Mouse (Mus musculus): ENCODE measurements around the gene Rgs8. TPM values are rescaled to one million over a fixed set of nuclear protein-coding genes. Genes with fewer than 3 reads are reported as not detected.

Gene Rgs8
- polyA plus RNA-seq, 1 experiment from 2014 or later: not detected

- 69% methylated on average over 16 of the region's 16 CpGs for WGBS (ENCODE audit: insufficient replicate concordance)
- H3K4me1 ChIP-seq (ENCODE audit: control insufficient read depth, low read depth, low read length): no peaks in the 10 kb centered on the region
- ATAC-seq (ENCODE audit: low read depth): no peak
These were observed 73.8 kb downstream of the Rgs8 start for GRCm38 (mm10) chr1:153726636-153727035.

GRCm38 (mm10) chr1:153729806-153730205, 77.0 kb downstream of the Rgs8 start:
- no peak overlapping the region for H3K9ac ChIP-seq (ENCODE audit: low read depth, low read length)
- no peaks in the 10 kb centered on the region for H3K4me1 ChIP-seq (ENCODE audit: control insufficient read depth, low read depth, low read length)
- 25% methylated on average over 2 of the region's 2 CpGs for WGBS (ENCODE audit: insufficient replicate concordance)
- no peak for ATAC-seq (ENCODE audit: low read depth)
- H3K9me3 ChIP-seq (replicated peaks; ENCODE audit: control insufficient read depth, low read length): no peaks in the 10 kb centered on the region
- H3K4me3 ChIP-seq (ENCODE audit: low read depth, low read length): no peak overlapping the region
- no peaks in the 10 kb centered on the region for H3K27me3 ChIP-seq (ENCODE audit: control insufficient read depth, insufficient read depth, low read depth, low read length)
- no peaks in the 10 kb centered on the region for H3K36me3 ChIP-seq (ENCODE audit: control insufficient read depth, insufficient read depth)
- H3K4me2 ChIP-seq (ENCODE audit: low read depth, low read length): no peak overlapping the region
- no peak overlapping the region for H3K27ac ChIP-seq (ENCODE audit: low read length)

More at GRCm38 (mm10) chr1:153726636-153727035, 73.8 kb downstream of the Rgs8 start:
- Histone ChIP-seq H3K9ac (ENCODE audit: low read depth, low read length) (no peak overlapping the region), H3K9me3 (replicated peaks; ENCODE audit: control insufficient read depth, low read length) (no peaks in the 10 kb centered on the region), H3K36me3 (ENCODE audit: control insufficient read depth, insufficient read depth) (no peaks in the 10 kb centered on the region), H3K27ac (ENCODE audit: low read length) (no peak overlapping the region), H3K27me3 (ENCODE audit: control insufficient read depth, insufficient read depth, low read depth, low read length) (no peaks in the 10 kb centered on the region), H3K4me2 (ENCODE audit: low read depth, low read length) (no peak overlapping the region), H3K4me3 (ENCODE audit: low read depth, low read length) (no peak overlapping the region)

GRCm38 (mm10) chr1:153730671-153731070, 77.8 kb downstream of the Rgs8 start:
- Histone ChIP-seq H3K4me1 (ENCODE audit: control insufficient read depth, low read depth, low read length) (no peaks in the 10 kb centered on the region), H3K9ac (ENCODE audit: low read depth, low read length) (no peak overlapping the region), H3K4me3 (ENCODE audit: low read depth, low read length) (no peak overlapping the region), H3K9me3 (replicated peaks; ENCODE audit: control insufficient read depth, low read length) (no peaks in the 10 kb centered on the region), H3K27ac (ENCODE audit: low read length) (no peak overlapping the region), H3K27me3 (ENCODE audit: control insufficient read depth, insufficient read depth, low read depth, low read length) (no peaks in the 10 kb centered on the region), H3K4me2 (ENCODE audit: low read depth, low read length) (no peak overlapping the region), H3K36me3 (ENCODE audit: control insufficient read depth, insufficient read depth) (no peaks in the 10 kb centered on the region)
- 41% methylated on average over 3 of the region's 3 CpGs for WGBS (ENCODE audit: insufficient replicate concordance)
- no peak for ATAC-seq (ENCODE audit: low read depth)

- no peaks in the 10 kb centered on the region for H3K9me3 ChIP-seq (replicated peaks; ENCODE audit: control insufficient read depth, low read length)
- H3K36me3 ChIP-seq (ENCODE audit: control insufficient read depth, insufficient read depth): no peaks in the 10 kb centered on the region
- H3K9ac ChIP-seq (ENCODE audit: low read depth, low read length): no peak overlapping the region
- no peak overlapping the region for H3K4me2 ChIP-seq (ENCODE audit: low read depth, low read length)
- no peaks in the 10 kb centered on the region for H3K27me3 ChIP-seq (ENCODE audit: control insufficient read depth, insufficient read depth, low read depth, low read length)
- 62% methylated on average over 9 of the region's 9 CpGs for WGBS (ENCODE audit: insufficient replicate concordance)
- no peaks in the 10 kb centered on the region for H3K4me1 ChIP-seq (ENCODE audit: control insufficient read depth, low read depth, low read length)
- no peak overlapping the region for H3K27ac ChIP-seq (ENCODE audit: low read length)
- H3K4me3 ChIP-seq (ENCODE audit: low read depth, low read length): no peak overlapping the region
- ATAC-seq (ENCODE audit: low read depth): no peak
These were observed 80.4 kb downstream of the Rgs8 start for GRCm38 (mm10) chr1:153733181-153733580.

GRCm38 (mm10) chr1:153734866-153735265, 82.0 kb downstream of the Rgs8 start:
- 57% methylated on average over 4 of the region's 4 CpGs for WGBS (ENCODE audit: insufficient replicate concordance)
- H3K27me3 ChIP-seq (ENCODE audit: control insufficient read depth, insufficient read depth, low read depth, low read length): peaks cover 15% of the 10 kb centered on the region
- H3K9ac ChIP-seq (ENCODE audit: low read depth, low read length): no peak overlapping the region
- no peaks in the 10 kb centered on the region for H3K9me3 ChIP-seq (replicated peaks; ENCODE audit: control insufficient read depth, low read length)
- no peaks in the 10 kb centered on the region for H3K36me3 ChIP-seq (ENCODE audit: control insufficient read depth, insufficient read depth)
- H3K4me1 ChIP-seq (ENCODE audit: control insufficient read depth, low read depth, low read length): no peaks in the 10 kb centered on the region
- H3K4me3 ChIP-seq (ENCODE audit: low read depth, low read length): no peak overlapping the region
- no peak for ATAC-seq (ENCODE audit: low read depth)
- no peak overlapping the region for H3K27ac ChIP-seq (ENCODE audit: low read length)
- H3K4me2 ChIP-seq (ENCODE audit: low read depth, low read length): no peak overlapping the region

GRCm38 (mm10) chr1:153736096-153736495, 83.3 kb downstream of the Rgs8 start:
- no peak overlapping the region for H3K27ac ChIP-seq (ENCODE audit: low read length)

GRCm38 (mm10) chr1:153737101-153738085, 84.6 kb downstream of the Rgs8 start:
- Histone ChIP-seq H3K4me3 (ENCODE audit: low read depth, low read length) (no peak overlapping the region), H3K4me1 (ENCODE audit: control insufficient read depth, low read depth, low read length) (no peaks in the 10 kb centered on the region), H3K9ac (ENCODE audit: low read depth, low read length) (no peak overlapping the region), H3K9me3 (replicated peaks; ENCODE audit: control insufficient read depth, low read length) (no peaks in the 10 kb centered on the region), H3K27me3 (ENCODE audit: control insufficient read depth, insufficient read depth, low read depth, low read length) (peaks cover 36% of the 10 kb centered on the region), H3K27ac (ENCODE audit: low read length) (no peak overlapping the region), H3K4me2 (ENCODE audit: low read depth, low read length) (no peak overlapping the region), H3K36me3 (ENCODE audit: control insufficient read depth, insufficient read depth) (no peaks in the 10 kb centered on the region)
- ATAC-seq (ENCODE audit: low read depth): no peak
- WGBS (ENCODE audit: insufficient replicate concordance): 50% methylated on average over 9 of the region's 9 CpGs

More at GRCm38 (mm10) chr1:153736096-153736495, 83.3 kb downstream of the Rgs8 start:
- Histone ChIP-seq H3K9ac (ENCODE audit: low read depth, low read length) (no peak overlapping the region), H3K9me3 (replicated peaks; ENCODE audit: control insufficient read depth, low read length) (no peaks in the 10 kb centered on the region), H3K4me1 (ENCODE audit: control insufficient read depth, low read depth, low read length) (no peaks in the 10 kb centered on the region), H3K27me3 (ENCODE audit: control insufficient read depth, insufficient read depth, low read depth, low read length) (peaks cover 27% of the 10 kb centered on the region), H3K4me2 (ENCODE audit: low read depth, low read length) (no peak overlapping the region), H3K36me3 (ENCODE audit: control insufficient read depth, insufficient read depth) (no peaks in the 10 kb centered on the region), H3K4me3 (ENCODE audit: low read depth, low read length) (no peak overlapping the region)
- no peak for ATAC-seq (ENCODE audit: low read depth)
- WGBS (ENCODE audit: insufficient replicate concordance): 46% methylated on average over 6 of the region's 6 CpGs

GRCm38 (mm10) chr1:153739437-153740015, 86.7 kb downstream of the Rgs8 start:
- Histone ChIP-seq H3K9ac (ENCODE audit: low read depth, low read length) (no peak overlapping the region), H3K4me3 (ENCODE audit: low read depth, low read length) (peak overlapping the region; percentile 43; the same call in 1 of the 2 replicates), H3K36me3 (ENCODE audit: control insufficient read depth, insufficient read depth) (no peaks in the 10 kb centered on the region), H3K4me1 (ENCODE audit: control insufficient read depth, low read depth, low read length) (no peaks in the 10 kb centered on the region), H3K27me3 (ENCODE audit: control insufficient read depth, insufficient read depth, low read depth, low read length) (peaks cover 36% of the 10 kb centered on the region), H3K27ac (ENCODE audit: low read length) (no peak overlapping the region), H3K4me2 (ENCODE audit: low read depth, low read length) (peak overlapping the region; percentile 50), H3K9me3 (replicated peaks; ENCODE audit: control insufficient read depth, low read length) (no peaks in the 10 kb centered on the region)
- WGBS (ENCODE audit: insufficient replicate concordance): 16% methylated on average over 13 of the region's 13 CpGs
- ATAC-seq (ENCODE audit: low read depth): no peak

- H3K4me2 ChIP-seq (ENCODE audit: low read depth, low read length): peak within 1 kb of the TSS; percentile 50
- WGBS (ENCODE audit: insufficient replicate concordance): under 1% methylated on average over 28 of the region's 28 CpGs
- H3K27ac ChIP-seq (ENCODE audit: low read length): no peak within 1 kb of the TSS
- H3K9me3 ChIP-seq (replicated peaks; ENCODE audit: control insufficient read depth, low read length): no peaks in the 10 kb centered on the region
- H3K9ac ChIP-seq (ENCODE audit: low read depth, low read length): peak within 1 kb of the TSS; percentile 49
- peak; percentile 72 for ATAC-seq (ENCODE audit: low read depth)
- no peaks in the 10 kb centered on the region for H3K36me3 ChIP-seq (ENCODE audit: control insufficient read depth, insufficient read depth)
- peak within 1 kb of the TSS; percentile 43 for H3K4me3 ChIP-seq (ENCODE audit: low read depth, low read length)
- H3K27me3 ChIP-seq (ENCODE audit: control insufficient read depth, insufficient read depth, low read depth, low read length): peaks cover 36% of the 10 kb centered on the region
- H3K4me1 ChIP-seq (ENCODE audit: control insufficient read depth, low read depth, low read length): no peaks in the 10 kb centered on the region
These were observed 87.3 kb downstream of the Rgs8 start, which contains the start of gene Rgs16 for GRCm38 (mm10) chr1:153740145-153740544. TSS of gene Rgs16 (plus strand) at chr1:153740349.
